Mouse (Mus musculus) A20 (cell line): Measurements from ENCODE around the gene Fam162a.
A peak's percentile ranks its signal among the peaks of the same experiment; 100 is the strongest.
"Not testable (repeated sequence)": the region's sequence is repeated elsewhere in the genome, so short reads cannot be mapped to it uniquely, and the experiment has no call there.

Experiments
- DNase-seq: peaks from one replicate; pipeline ENCODE4 v3.0.0-alpha.2; 2011; ENCODE audit warnings: low read depth, low spot score

Gene Fam162a

DNA sequence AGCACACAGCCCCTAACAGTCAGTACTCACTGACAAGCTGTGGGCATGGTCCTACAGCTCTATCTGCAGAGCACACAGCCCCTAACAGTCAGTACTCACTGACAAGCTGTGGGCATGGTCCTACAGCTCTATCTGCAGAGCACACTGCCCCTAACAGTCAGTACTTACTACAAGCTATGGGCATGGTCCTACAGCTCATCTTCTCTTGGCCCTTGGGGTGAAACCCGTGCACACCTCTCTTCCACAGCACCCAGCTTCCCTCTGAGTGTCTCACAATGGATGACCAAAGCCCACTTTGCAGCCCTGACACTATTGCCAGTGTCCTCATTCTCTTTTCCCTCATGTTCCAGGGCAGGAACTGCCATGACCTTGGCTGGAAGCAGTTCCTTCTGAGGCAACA lies 8.9 kb downstream of the Fam162a start:
- not testable (repeated sequence) for DNase-seq

DNA sequence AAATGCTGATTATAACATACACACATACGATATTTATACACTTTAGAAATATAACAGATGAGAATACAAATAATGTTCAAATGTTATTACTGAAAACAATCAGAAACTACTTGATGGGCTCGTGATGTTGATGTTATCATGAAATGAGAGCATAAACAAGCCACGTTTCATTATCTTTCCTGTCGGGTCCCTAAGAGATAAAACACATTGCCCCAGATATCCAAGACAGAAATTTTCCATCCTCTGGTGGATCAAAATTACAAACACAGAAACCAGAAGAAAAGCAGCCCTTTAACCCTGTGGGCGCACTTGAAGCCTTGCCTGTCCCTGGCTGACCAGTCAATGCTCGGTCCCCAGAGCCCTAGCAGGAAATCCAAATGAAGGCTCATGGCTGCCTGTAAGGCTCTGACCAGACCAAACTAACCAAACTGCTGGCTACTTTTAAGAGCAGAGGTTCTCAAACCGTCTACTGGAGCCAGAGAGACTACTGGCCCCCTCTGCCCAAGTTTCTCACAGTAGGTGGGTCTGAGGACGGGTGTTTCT lies 13.4 kb downstream of the Fam162a start:
- no peak for DNase-seq

DNA sequence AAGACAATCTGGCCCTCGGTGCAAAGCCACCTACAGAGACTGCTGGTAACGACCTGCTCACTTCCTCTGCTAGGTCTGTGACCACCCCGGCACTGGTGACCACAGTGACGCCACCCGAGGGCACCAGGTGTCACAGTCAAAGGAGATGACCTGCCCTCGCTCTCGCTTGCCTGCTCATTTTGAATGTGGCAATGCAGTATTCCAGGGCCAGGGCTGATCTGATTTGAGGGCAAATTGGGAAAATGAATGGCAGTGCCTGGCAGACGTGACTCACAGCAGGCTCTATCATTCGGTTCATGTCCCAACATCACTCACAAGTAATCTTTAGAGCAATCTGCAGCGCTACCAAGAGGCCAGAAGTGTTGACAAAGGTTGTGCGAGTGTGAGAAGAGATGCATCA lies 15.0 kb downstream of the Fam162a start:
- DNase-seq = no peak

DNA sequence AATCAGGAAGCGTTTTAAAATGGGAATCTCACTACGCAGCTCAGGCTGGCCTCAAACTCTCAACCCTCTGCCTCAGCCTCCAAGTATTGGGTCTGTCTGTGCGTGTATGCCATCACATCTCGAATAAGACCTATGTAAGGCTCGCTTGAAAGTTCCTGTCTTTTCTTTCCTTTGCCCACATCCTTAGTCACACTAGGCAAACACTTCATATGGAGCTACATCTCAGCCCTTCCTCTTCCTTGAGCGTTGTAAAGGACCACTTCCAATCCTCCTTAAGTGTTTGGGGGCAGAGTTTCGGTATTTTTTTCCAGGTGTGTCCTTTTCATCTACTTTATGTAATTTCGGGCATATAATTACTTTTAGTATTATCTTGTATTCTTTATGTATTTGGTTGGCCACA lies 16.5 kb downstream of the Fam162a start:
- DNase-seq = no peak

DNA sequence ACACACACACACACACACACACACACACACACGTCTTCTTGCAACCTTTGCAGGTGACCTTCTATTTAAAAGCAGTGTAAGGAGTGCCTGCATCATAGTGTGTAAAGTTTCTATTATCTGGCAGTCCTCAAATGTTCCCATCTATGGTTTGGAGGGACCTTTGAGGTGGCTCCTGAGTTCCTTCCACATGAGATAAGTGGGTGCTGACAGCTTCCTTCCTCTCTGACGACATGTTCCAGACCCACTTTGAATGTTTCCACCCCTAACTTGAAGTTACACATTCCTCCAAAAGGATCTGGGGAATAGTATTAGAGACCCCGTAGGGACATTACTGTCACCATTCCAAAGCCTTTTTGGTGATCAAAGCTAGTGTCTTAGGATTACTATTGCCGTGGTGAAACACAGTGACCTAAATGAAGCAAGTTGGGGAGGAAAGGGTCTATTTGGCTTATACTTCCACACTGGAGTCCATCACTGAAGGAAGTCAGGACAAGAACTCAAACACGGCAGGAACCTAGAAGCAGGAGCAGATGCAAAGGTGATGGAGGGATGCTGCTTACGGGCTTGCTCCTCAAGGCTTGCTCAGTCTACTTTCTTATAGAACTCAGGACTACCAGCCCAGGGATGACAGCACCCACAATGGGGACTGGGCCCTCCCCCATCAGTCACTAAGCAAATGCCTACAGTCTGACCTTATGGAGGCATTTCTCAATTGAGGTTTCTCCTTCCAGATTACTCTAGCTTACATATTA lies 17.7 kb downstream of the Fam162a start:
- no peak for DNase-seq

DNA sequence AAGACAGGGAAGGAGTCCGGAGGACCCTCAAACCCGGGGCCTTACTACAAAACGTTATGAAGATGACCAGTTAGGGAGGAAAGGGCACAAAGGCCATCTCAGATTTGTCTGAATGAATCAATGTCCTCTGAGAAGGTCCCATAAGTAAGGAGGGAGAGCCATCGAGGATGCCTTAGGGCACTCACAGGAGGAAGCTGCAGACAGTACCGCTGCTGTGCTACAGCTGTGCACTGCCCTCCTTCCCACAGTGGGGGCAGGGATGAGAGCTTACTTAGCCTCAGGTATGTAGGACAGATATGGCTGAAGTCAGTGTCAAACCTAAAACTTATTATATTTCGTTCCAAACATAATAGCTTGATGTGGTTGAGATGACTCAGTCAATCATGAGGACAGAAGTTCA lies 19.9 kb downstream of the Fam162a start:
- DNase-seq = no peak

DNA sequence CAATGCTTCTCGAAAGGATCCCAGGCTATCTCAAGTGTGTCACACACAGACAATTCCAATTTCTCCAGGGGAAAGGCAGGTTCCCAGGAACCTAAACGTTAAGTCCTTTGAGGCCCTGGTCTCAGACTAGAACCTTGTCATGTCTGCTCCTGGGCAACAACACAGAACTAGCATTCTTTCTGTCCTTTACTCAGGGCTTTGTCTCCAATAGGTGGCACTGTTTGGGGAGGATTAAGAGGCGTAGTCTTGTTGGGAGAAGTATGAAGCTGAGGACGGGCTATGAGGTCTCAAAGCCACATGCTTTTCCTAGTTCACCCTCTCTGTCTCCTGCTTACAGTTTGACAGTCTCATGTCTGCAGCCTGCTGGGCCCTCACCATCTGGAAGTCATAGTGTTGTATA lies 23.9 kb downstream of the Fam162a start:
- DNase-seq = no peak

DNA sequence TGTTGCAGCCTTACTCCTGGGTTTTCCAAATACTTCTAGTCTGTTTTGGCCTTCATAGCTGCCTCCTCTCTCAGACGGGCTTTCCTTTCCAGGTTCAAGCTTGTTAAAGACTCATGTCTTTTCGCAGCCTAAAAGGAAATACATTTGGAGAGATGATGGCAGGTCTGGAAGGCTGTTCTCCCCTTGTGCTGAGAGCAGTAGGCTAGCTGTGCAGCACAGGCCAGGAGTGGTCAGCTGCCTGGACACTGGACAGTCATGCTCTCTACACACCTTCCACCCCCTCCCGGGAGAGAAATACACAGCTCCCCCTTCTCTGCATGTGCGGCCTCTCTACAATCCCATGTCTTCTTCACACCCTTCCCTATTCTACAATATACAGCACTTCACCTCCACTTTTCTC lies 27.4 kb downstream of the Fam162a start:
- no peak for DNase-seq

DNA sequence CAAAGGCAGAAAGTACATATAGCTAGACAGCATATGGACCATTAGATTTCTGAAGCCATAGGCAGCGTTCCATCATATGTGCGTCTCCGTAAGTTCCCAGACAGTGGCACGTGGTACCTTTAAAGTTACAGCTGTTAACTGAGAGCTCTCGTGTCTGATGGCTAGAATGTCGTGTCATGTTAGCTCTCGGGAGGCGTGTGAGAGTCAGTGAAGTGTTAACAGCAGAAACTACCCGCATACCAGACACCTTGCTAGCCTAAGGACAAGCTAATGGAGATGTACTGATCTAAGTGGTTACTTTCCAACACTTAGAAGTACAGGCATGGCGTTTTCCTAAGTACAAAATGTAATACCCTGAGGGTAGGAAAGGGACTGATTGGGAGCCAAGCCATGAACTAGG lies 28.3 kb downstream of the Fam162a start:
- peak; percentile 32 for DNase-seq

DNA sequence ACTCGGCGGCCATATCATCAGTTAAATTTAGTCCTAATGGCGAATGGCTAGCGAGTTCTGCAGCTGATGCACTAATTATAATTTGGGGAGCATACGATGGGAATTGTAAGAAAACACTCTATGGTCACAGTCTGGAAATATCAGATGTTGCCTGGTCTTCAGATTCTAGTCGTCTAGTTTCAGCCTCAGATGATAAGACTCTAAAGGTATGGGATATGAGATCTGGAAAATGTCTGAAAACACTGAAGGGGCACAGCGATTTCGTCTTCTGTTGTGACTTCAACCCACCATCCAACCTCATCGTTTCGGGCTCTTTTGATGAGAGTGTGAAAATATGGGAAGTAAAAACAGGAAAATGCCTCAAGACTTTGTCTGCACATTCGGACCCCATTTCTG lies 29.8 kb downstream of the Fam162a start:
- no peak for DNase-seq

DNA sequence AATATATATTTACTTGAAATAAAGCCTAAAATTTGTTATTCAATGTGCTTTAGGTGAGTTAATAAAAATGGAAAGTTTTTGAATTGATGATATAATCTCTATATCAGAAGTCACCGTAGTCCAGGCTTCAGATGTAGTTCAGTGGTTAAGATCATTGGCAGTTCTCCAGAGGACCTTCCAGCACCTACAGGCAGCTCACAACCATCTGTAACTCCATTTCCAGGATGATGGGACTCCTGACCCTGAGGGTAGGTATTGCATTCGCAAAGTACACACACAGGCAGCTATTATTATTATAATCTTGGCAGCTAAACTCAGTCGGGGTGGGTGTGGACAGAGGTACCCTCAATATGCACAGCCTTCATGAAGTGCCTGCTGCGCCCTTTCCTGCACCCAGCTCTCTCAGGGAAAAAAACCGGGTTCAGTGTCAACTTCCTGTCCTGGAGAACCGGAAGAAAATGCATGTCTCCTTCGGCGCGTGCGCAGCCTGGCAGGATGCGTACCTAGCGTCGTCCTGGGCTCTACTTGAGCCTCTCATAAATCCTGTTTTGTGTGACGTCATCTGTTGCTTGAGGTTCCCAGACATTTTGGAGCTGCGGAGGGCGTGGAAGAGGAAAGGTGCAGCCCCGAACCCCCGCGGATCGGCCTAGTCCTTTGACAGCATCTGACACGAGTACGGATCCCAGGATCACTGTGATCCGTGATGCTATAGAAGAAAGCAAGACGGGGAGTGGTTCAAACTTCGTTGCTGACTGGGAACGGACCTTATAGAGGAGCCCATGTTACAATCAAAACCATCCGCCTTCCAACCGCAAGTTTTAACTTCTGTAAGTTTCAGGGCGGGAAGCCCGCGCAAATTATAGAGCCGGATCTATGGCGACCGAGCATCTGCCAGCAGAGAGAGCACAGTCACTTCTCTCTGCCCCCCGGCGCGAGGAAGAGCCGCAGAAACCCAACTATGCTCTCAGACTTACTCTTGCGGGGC lies 30.5 kb downstream of the Fam162a start, which contains the start of gene Wdr5b:
Gene Wdr5b, plus strand, starts transcription at position 551 of the 985 bp plus-strand sequence.
- DNase-seq = peak; percentile 97

DNA sequence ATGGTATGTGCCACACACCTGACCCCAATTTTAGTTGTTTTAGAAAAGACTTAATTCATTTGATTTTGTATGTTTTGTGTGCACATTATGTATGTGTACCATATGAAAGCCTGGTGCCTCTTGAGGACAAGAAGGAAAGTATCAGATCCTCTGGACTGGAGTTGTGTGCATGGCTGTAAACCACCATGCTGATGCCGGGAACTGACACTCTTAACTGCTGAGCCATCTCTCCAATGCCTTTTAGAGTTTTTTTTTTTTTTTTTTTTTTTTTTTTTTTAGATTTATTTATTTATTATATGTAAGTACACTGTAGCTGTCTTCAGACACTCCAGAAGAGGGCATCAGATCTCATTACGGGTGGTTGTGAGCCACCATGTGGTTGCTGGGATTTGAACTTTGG lies 43.3 kb downstream of the Fam162a start:
- DNase-seq = not testable (repeated sequence)

DNA sequence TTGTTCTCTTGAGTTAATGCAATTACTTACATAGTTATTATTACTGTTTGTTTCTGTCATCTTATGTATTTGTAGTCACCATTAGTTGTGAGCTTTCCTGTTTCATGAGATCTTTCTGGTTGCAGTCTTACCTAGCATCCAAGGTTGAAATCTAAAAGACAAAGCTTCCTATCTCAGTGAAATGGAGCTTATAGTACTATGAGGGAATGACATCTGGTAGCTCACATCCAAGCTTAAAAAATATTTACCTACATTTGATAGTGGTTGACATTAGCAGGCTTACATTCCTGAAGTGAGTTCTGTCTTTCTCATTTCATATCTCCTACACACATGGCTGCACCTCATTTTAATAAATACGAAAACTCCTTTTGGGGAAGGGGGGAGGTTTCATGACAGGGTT lies 55.1 kb downstream of the Fam162a start:
- no peak for DNase-seq

DNA sequence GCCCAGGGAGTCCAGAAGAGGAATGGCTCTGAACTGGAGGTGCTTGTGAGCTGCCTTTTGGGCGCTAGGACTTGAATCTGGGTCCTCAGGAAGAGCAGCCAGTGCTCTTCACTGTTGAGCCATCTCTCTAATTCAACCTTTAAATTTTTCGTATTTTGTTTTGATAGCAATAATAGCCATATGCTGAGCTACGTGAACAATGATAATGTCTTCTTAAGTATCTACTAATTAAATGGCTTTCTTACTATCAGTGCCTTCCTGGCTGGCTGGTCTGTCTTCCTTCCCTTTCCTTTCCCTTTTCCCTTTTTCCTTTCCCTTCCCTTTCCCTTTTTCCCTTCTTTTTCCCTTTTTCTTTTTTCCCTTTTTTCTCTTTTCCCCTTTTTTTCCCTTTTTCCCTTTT lies 63.0 kb downstream of the Fam162a start:
- no peak for DNase-seq

DNA sequence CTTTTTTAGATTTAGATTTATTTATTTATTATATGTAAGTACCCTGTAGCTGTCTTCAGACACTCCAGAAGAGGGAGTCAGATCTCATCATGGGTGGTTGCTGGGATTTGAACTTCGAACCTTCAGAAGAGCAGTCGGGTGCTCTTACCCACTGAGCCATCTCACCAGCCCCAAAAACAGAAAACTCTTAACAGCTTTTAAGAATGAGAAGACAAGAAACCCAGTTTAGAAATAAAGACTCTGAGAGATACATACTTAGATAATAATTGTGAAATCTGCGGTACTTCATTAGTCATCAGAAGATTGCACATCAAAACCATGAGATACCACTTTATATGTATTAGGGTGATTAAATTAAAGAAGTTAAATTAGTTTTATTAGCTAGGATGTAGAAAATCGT lies 72.5 kb downstream of the Fam162a start:
- not testable (repeated sequence) for DNase-seq
